Mouse (Mus musculus): ENCODE data around the gene Mta3.
"Not testable (repeated sequence)": the region's sequence is repeated elsewhere in the genome, so short reads cannot be mapped to it uniquely, and the experiment has no call there.

Mta3 gene

GRCm38 (mm10) chr17:83849717-83850116 is 143.8 kb downstream of the Mta3 start:
- DNase-seq (ENCODE audit: low spot score), result no peak

DNA sequence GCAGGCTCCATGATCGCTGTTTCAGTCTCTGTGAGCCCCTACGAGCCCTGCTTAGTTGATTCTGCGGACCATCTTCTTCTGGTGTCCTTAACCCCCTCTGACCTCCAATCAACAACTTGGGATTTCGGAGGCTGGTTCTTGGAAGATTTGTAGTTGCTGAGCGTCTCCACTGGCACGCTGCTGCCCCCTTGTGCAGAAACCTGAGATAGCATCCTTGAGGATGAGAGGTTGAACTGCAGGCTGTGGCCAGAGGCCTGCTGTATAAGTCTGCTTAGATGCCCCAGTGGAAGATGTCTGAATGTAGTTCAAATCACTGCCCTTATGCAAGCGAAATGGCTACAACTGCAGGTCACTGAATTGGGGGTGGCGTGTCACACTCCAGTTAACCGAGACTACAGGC is 144.5 kb downstream of the Mta3 start:
- peak; percentile 95 for DNase-seq (ENCODE audit: low spot score)

GRCm38 (mm10) chr17:83850864-83851263 is 144.9 kb downstream of the Mta3 start:
- no peak for DNase-seq (ENCODE audit: low spot score)

DNA sequence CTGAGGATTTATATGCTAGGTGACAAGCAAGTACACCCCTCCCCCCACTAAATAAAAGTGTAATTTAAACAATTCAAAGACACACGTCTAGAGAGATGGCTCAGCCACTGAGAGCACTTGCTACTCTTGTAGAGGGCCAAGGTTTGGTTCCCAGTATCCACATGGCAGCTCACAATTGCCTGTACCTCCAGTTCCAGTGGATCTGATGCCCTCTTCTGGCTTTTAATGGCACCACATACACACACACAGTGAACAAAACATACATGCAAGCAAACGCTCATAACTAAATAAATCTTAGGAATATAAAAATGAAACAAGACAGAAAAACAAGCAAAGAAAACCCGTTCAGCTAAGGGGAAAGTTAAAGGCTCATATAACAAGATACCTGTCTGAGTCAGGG is 147.9 kb downstream of the Mta3 start:
- DNase-seq (ENCODE audit: low spot score), result no peak

GRCm38 (mm10) chr17:83854284-83854918 is 148.4 kb downstream of the Mta3 start:
- DNase-seq (ENCODE audit: low spot score), result peak; percentile 40

- DNase-seq (ENCODE audit: low spot score), result no peak
Observed at GRCm38 (mm10) chr17:83858413-83858812, 152.4 kb downstream of the Mta3 start.

DNA sequence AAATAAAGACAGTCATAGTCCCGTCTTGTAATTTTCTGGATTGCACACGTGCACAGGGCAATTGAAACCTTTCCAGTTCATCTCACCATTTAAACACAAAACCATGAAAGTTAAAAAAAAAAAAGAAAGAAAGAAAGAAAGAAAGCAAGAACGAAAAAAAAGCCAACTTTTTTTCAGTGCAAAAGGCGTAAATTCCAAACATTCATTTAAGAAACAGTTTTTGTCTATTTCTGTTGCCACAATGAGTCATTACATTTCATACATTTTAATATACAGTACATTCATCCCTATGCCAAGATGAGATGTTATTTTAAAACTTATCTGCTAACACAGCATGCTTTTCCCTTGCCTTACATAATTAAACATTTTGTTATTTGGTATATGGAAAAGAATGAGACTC is 153.7 kb downstream of the Mta3 start:
- no peak for DNase-seq (ENCODE audit: low spot score)

- DNase-seq (ENCODE audit: low spot score), result no peak
Observed at GRCm38 (mm10) chr17:83860224-83860623, 154.3 kb downstream of the Mta3 start.

DNA sequence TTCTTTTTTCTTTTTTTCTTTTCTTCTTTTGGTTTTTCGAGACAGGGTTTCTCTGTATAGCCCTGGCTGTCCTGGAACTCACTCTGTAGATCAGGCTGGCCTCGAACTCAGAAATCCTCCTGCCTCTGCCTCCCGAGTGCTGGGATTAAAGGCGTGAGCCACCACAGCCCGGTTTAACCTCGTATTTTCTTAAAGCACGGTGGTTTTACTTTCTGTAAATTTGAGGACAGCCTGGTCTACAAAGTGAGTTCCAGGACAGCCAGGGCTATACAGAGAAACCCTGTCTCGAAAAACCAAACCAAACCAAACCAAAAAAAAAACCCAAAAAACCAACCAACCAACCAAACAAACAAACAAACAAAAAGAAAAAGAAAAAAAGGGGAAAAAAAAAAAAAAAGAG is 155.0 kb downstream of the Mta3 start:
- DNase-seq (ENCODE audit: low spot score), result not testable (repeated sequence)

DNA sequence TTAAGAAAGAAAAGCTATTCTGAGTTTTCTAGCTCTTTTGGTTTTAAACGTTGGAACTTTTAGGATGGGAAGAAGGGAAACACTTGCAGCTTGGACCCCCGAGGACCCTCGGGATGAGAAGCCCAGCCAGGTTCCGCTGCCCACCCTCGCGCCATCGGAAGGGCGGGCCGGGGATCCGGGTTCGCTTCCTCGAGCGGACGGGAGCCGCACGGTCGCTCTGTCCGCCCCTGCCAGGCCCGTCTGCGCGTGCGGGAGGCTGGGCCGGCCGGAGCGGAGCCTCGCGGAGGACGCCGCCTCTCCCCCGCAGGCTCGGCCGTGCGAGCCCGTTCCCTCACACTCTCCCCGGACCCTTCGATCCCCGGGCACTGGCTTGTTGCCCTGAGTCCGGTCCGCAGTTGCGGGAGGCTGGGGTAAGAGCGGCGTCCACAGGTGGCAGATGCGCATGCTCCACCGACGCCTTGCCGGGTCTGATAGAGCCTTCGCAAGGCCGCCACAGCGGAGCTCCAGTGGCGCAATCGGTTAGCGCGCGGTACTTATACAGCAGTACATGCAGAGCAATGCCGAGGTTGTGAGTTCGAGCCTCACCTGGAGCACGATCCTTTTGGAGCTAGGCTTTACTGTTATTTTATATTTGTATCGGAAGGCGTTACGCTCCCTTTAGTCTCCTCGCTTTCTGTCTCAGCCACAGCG is 155.6 kb downstream of the Mta3 start:
- peak; percentile 96 for DNase-seq (ENCODE audit: low spot score)

- DNase-seq (ENCODE audit: low spot score), result peak; percentile 70
Observed at GRCm38 (mm10) chr17:83862134-83862881, 156.3 kb downstream of the Mta3 start.

- no peak for DNase-seq (ENCODE audit: low spot score)
Observed at GRCm38 (mm10) chr17:83865366-83865765, 159.4 kb downstream of the Mta3 start.

GRCm38 (mm10) chr17:83866582-83866981 is 160.6 kb downstream of the Mta3 start:
- peak; percentile 82 for DNase-seq (ENCODE audit: low spot score)

DNA sequence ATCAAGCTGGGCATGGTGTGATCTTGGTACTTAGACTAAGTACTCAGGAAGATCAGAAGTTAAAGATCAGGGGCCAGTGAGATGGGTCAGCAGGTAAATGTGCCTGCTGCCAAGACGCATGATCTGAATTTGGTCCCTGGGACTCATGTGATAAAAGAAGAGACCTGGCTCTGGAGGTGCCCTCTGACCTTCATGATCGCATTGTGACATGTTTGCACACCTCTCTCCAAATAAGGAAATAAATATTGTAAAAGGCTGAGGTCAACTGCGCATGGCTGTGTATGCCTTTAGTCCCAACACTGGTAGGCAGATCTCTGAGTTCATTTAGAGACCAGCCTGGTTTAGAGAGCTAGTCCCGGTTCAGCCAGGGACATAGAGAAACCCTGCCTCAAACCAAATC is 164.4 kb downstream of the Mta3 start:
- DNase-seq (ENCODE audit: low spot score), result no peak
